29 mouse cellular contexts compared by ENCODE assay signal in genomic region chrX:145590733-145591132, GRCm38 (mm10).
"Had no signal": no experiment of that assay in that cellular context is flagged by ENCODE, and none has a peak within 500 bp of the region (broad histone marks: within the 10 kb centered on the region; RNA-seq: fewer than 3 reads in every experiment).

No protein-coding gene starts in this region.

- H3K27ac ChIP-seq: limb, embryonic 10.5 days; limb, embryonic 12.5 days; limb, embryonic 13.5 days; limb, embryonic 15.5 days; liver, embryonic 12.5 days; liver, embryonic 13.5 days; liver, embryonic 14.5 days; liver, embryonic 15.5 days; lung, embryonic 15.5 days; macrophage; midbrain, embryonic 10.5 days; midbrain, embryonic 12.5 days; midbrain, embryonic 13.5 days; midbrain, embryonic 15.5 days had no signal

- H3K4me2 ChIP-seq: limb, embryonic 12.5 days; limb, embryonic 13.5 days; limb, embryonic 15.5 days; liver, embryonic 11.5 days; liver, embryonic 12.5 days; liver, embryonic 13.5 days; liver, embryonic 15.5 days; lung, embryonic 14.5 days; lung, embryonic 15.5 days; midbrain, embryonic 11.5 days; midbrain, embryonic 12.5 days; midbrain, embryonic 13.5 days; midbrain, embryonic 15.5 days had no signal

- DNase-seq: left cerebral cortex, postnatal 4 days; liver; liver, embryonic 13.5 days; liver, postnatal 0 days; lung, adult 18-20 months; lung, adult 2 months; lung, embryonic 14.5 days; lung, postnatal 10 days; lung, postnatal 14 days; lung, postnatal 36 days; lung, postnatal 4 days; midbrain, embryonic 14.5 days had no signal

- H3K36me3 ChIP-seq: limb, embryonic 10.5 days; limb, embryonic 12.5 days; limb, embryonic 13.5 days; limb, embryonic 15.5 days; liver, embryonic 12.5 days; liver, embryonic 13.5 days; liver, embryonic 15.5 days; lung, embryonic 15.5 days; midbrain, embryonic 10.5 days; midbrain, embryonic 12.5 days; midbrain, embryonic 13.5 days; midbrain, embryonic 15.5 days had no signal

- H3K4me3 ChIP-seq: limb, embryonic 10.5 days; limb, embryonic 12.5 days; limb, embryonic 13.5 days; limb, embryonic 15.5 days; liver, embryonic 12.5 days; liver, embryonic 13.5 days; liver, embryonic 15.5 days; lung, embryonic 15.5 days; megakaryocyte, embryonic 14.5 days; midbrain, embryonic 10.5 days; midbrain, embryonic 12.5 days; midbrain, embryonic 13.5 days; midbrain, embryonic 15.5 days; myocyte had no signal

- H3K27me3 ChIP-seq: limb, embryonic 12.5 days; limb, embryonic 13.5 days; limb, embryonic 15.5 days; liver, embryonic 12.5 days; liver, embryonic 13.5 days; liver, embryonic 15.5 days; lung, embryonic 15.5 days; megakaryocyte, embryonic 14.5 days; midbrain, embryonic 12.5 days; midbrain, embryonic 13.5 days; midbrain, embryonic 15.5 days had no signal

- H3K9me3 ChIP-seq: limb, embryonic 10.5 days; limb, embryonic 12.5 days; limb, embryonic 13.5 days; limb, embryonic 15.5 days; liver, embryonic 12.5 days; liver, embryonic 13.5 days; liver, embryonic 15.5 days; lung, embryonic 15.5 days; megakaryocyte, embryonic 14.5 days; midbrain, embryonic 10.5 days; midbrain, embryonic 12.5 days; midbrain, embryonic 13.5 days; midbrain, embryonic 15.5 days had no signal

- H3K4me1 ChIP-seq: limb, embryonic 10.5 days; limb, embryonic 12.5 days; limb, embryonic 13.5 days; limb, embryonic 15.5 days; liver, embryonic 12.5 days; liver, embryonic 13.5 days; liver, embryonic 15.5 days; lung, embryonic 15.5 days; megakaryocyte, embryonic 14.5 days; midbrain, embryonic 10.5 days; midbrain, embryonic 12.5 days; midbrain, embryonic 13.5 days; midbrain, embryonic 15.5 days had no signal

- H3K9ac ChIP-seq: limb, embryonic 12.5 days; limb, embryonic 13.5 days; limb, embryonic 15.5 days; liver, embryonic 12.5 days; liver, embryonic 13.5 days; liver, embryonic 14.5 days; liver, embryonic 15.5 days; liver, postnatal 0 days; lung, embryonic 14.5 days; lung, embryonic 15.5 days; midbrain, embryonic 12.5 days; midbrain, embryonic 13.5 days; midbrain, embryonic 15.5 days had no signal
